Mouse (Mus musculus) hindbrain, postnatal 0 days (tissue): Measurements from ENCODE around the gene Olfr15. TPM values are rescaled to one million over a fixed set of nuclear protein-coding genes. Genes with fewer than 3 reads are reported as not detected.

Experiments
- ATAC-seq: fragments of 200-750 bp; cut with Nextera tagmentation; 2 replicates; pipeline ENCODE4 v1.8.0; 2017; ENCODE audit warnings: mild to moderate bottlenecking, moderate TSS enrichment, moderate library complexity
- DNase-seq: peaks from one replicate; pipeline ENCODE4 v3.0.0-alpha.2; 2015; ENCODE audit warnings: low spot score
- H3K27ac ChIP-seq: fragments of 300-500 bp; sonication (generic); 2 replicates; pipeline ENCODE4 v1.5.1; 2014; ENCODE audit warnings: mild to moderate bottlenecking
- H3K27me3 ChIP-seq: fragments of 300-500 bp; sonication (generic); 2 replicates; pipeline ENCODE4 v1.6.1; 2014; ENCODE audit warnings: low read length, mixed read lengths; ENCODE audit not compliant: insufficient read depth
- H3K36me3 ChIP-seq: fragments of 300-500 bp; sonication (generic); 2 replicates; pipeline ENCODE4 v1.6.1; 2014; ENCODE audit warnings: low read length, mixed read lengths; ENCODE audit not compliant: insufficient read depth
- H3K4me1 ChIP-seq: fragments of 300-500 bp; sonication (generic); 2 replicates; pipeline ENCODE4 v1.6.1; 2014; ENCODE audit warnings: antibody characterized with exemption, low read length, mixed read lengths; ENCODE audit not compliant: insufficient read depth
- H3K4me2 ChIP-seq: fragments of 300-500 bp; sonication (generic); 2 replicates; pipeline ENCODE4 v1.6.1; 2014; ENCODE audit warnings: low read depth, mild to moderate bottlenecking, low read length, moderate library complexity, mixed read lengths
- H3K4me3 ChIP-seq: fragments of 300-500 bp; sonication (generic); 2 replicates; pipeline ENCODE4 v1.5.1; 2014; ENCODE audit warnings: low read length
- H3K9ac ChIP-seq: fragments of 300-500 bp; sonication (generic); replicated peaks from 2 replicates; pipeline ENCODE4 v1.6.1; 2014; ENCODE audit warnings: mild to moderate bottlenecking, low read length, moderate library complexity, mixed read lengths
- H3K9me3 ChIP-seq: fragments of 300-500 bp; sonication (generic); 2 replicates; pipeline ENCODE4 v1.6.1; 2016; ENCODE audit warnings: low read length, mixed read lengths
- CTCF ChIP-seq: IDR thresholded peaks from 2 replicates; pipeline ENCODE4 v1.5.1; 2016; ENCODE audit warnings: antibody characterized with exemption, control low read depth, low read depth
- WGBS: fragments of 180-500 bp; shearing (Covaris S2); extraction: QIAGEN DNeasy Blood & Tissue Kit; methylation state at CpG from one replicate; pipeline ENCODE4 v1.1.7; 2014; 5-methylcytosine and 5-hydroxymethylcytosine counted together
- polyA plus RNA-seq: library from polyadenylated mRNA; unstranded; fragments of >200 nt; fragmentation: Nextera tagmentation; extraction: Ambion mirVana; gene quantifications from 2 replicates; pipeline ENCODE4 v1.2.1, GENCODE M21; 2015
- total RNA-seq: library from RNA; depleted of rRNA; stranded (reverse); fragments of >200 nt; gene quantifications from 2 replicates; pipeline ENCODE4 v1.2.3, GENCODE M21; 2014

Gene Olfr15
- total and polyA plus RNA-seq, 2 experiments from 2014 or later, result not detected

DNA sequence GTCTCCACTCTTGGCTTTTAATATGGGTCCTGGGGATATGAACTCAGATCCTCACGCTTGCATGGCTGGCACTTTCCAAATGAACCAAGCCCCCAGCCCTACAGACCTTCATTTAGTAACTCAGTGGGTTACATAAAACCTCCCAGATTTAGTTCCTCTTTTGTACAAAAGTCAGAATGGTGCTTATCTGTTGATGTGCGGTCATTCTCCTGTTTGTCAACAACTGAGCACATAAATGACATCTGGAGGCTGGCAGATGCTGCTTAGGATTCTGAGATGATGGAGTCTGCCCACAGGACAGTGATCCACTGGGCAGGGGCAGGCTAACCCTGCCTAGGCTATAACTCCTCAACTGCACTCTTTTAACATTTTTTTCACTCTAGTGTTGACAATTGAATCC lies 951 bp upstream of the Olfr15 start:
- 88% methylated on average over 2 of the region's 2 CpGs for WGBS
- Histone ChIP-seq H3K4me3 (no peak overlapping the region), H3K27ac (no peak overlapping the region), H3K9me3 (no peaks in the 10 kb centered on the region), H3K27me3 (no peaks in the 10 kb centered on the region), H3K4me2 (no peak overlapping the region), H3K9ac (no peak overlapping the region), H3K36me3 (no peaks in the 10 kb centered on the region), H3K4me1 (no peaks in the 10 kb centered on the region)
- ATAC-seq (no peak), DNase-seq (no peak)
- no peak for TF ChIP-seq CTCF

DNA sequence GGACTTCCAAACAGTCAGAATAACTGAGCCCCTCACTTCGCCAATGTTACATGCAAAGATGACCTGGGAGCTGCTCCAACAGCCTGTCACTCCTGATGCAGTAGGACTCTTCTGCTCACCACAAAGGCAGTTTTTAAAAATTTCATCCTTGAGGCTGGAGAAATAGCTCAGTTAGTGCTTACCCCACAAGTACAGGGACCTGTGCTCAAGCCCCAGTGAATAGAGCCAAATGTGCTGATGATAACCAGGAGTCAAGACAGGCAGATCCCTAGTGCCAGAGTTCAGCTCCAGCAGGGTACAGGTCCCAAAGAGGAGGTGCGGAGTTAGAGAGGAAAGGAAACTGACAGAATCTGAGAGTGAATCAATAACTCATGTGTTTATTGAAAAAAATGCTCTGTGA lies 4.8 kb downstream of the Olfr15 start:
- Histone ChIP-seq H3K27ac (no peak overlapping the region), H3K4me1 (no peaks in the 10 kb centered on the region), H3K4me2 (no peak overlapping the region), H3K9me3 (no peaks in the 10 kb centered on the region), H3K36me3 (no peaks in the 10 kb centered on the region), H3K9ac (no peak overlapping the region), H3K27me3 (no peaks in the 10 kb centered on the region), H3K4me3 (no peak overlapping the region)
- WGBS, result 74% methylated on average over 2 of the region's 2 CpGs
- DNase-seq (no peak), ATAC-seq (no peak)
- no peak for TF ChIP-seq CTCF

DNA sequence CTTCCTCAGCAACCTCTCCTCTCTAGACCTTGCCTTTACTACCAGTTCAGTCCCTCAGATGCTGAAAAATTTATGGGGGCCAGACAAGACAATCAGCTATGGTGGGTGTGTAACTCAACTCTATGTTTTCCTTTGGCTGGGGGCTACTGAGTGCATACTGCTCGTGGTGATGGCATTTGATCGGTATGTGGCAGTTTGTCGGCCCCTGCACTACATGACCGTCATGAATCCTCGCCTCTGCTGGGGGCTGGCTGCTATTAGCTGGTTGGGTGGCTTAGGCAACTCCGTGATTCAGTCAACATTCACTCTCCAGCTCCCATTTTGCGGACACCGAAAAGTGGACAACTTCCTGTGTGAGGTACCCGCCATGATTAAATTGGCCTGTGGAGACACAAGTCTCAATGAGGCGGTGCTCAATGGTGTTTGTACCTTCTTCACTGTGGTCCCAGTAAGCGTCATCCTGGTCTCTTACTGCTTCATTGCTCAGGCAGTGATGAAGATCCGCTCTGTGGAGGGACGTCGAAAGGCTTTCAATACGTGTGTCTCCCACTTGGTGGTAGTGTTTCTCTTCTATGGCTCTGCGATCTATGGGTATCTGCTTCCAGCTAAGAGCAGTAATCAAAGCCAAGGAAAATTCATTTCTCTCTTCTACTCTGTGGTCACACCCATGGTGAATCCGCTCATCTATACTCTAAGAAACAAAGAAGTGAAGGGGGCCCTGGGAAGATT lies 8.6 kb downstream of the Olfr15 start:
- 59% methylated on average over 17 of the region's 17 CpGs for WGBS
- no peaks in the 10 kb centered on the region for H3K9me3 ChIP-seq
- H3K4me2 ChIP-seq, result no peak overlapping the region
- DNase-seq (peak; percentile 48), ATAC-seq (peak; percentile 49; the same call in 1 of the 2 replicates)
- no peak overlapping the region for H3K27ac ChIP-seq
- 0 out of 2 replicates have a peak, but pooled peaks cover 2% of the 10 kb centered on the region for H3K4me1 ChIP-seq
- H3K9ac ChIP-seq, result no peak overlapping the region
- H3K36me3 ChIP-seq, result no peaks in the 10 kb centered on the region
- H3K4me3 ChIP-seq, result no peak overlapping the region
- TF ChIP-seq CTCF, result peak; percentile 60
- no peaks in the 10 kb centered on the region for H3K27me3 ChIP-seq

DNA sequence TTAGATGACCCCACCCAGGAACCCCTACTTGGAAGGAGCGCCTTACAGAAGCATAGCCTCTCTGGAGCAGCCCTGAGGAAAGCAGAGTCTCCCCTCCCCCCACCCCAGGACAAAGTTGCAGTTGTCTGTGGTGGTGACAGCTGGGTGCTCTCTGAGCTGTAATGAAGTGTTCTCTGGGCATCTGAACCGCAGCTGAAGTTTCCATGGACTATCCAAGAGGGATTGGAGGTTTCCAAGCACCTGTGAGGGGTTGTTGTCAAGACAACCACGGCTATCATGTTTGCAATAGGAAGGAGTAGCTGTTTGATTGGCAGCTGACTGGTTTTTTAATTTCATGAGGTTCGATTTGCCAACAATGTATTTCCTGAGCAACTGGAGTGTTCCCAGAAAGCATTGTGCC lies 12.3 kb downstream of the Olfr15 start:
- H3K4me3 ChIP-seq, result no peak overlapping the region
- H3K36me3 ChIP-seq, result no peaks in the 10 kb centered on the region
- ATAC-seq (peak; percentile 4; the same call in 1 of the 2 replicates), DNase-seq (peak; percentile 51)
- no peaks in the 10 kb centered on the region for H3K9me3 ChIP-seq
- no peaks in the 10 kb centered on the region for H3K27me3 ChIP-seq
- H3K4me1 ChIP-seq, result 0 out of 2 replicates have a peak, but pooled peaks cover 2% of the 10 kb centered on the region
- no peak for TF ChIP-seq CTCF
- WGBS, result 16% methylated on average over 4 of the region's 4 CpGs
- H3K27ac ChIP-seq, result no peak overlapping the region
- no peak overlapping the region for H3K9ac ChIP-seq
- no peak overlapping the region for H3K4me2 ChIP-seq

DNA sequence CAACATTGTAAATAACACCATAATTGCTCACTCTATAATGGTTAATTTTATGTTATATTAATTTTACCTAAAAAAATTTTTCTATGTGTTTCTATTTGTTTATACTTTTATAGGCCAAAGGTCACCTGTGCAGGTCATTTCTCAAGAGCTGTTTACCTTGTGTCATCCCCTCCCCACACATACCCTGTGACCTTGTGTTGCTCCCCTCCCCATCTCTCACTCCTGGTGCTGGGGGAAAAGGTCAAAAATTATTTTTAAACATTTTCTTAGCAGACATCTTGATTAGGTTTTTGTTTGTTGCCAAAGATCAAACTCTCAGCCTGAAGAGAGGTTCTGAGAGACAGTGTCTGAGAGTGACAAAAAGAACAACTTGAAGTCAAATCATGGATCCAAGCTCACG lies 13.1 kb downstream of the Olfr15 start:
- Histone ChIP-seq H3K27me3 (no peaks in the 10 kb centered on the region), H3K9me3 (no peaks in the 10 kb centered on the region), H3K36me3 (no peaks in the 10 kb centered on the region), H3K4me3 (no peak overlapping the region), H3K4me2 (no peak overlapping the region), H3K4me1 (0 out of 2 replicates have a peak, but pooled peaks cover 2% of the 10 kb centered on the region), H3K9ac (no peak overlapping the region), H3K27ac (no peak overlapping the region)
- WGBS, result 71% methylated on average over 1 of the region's 1 CpGs
- DNase-seq (no peak), ATAC-seq (no peak)
- TF ChIP-seq CTCF, result no peak

DNA sequence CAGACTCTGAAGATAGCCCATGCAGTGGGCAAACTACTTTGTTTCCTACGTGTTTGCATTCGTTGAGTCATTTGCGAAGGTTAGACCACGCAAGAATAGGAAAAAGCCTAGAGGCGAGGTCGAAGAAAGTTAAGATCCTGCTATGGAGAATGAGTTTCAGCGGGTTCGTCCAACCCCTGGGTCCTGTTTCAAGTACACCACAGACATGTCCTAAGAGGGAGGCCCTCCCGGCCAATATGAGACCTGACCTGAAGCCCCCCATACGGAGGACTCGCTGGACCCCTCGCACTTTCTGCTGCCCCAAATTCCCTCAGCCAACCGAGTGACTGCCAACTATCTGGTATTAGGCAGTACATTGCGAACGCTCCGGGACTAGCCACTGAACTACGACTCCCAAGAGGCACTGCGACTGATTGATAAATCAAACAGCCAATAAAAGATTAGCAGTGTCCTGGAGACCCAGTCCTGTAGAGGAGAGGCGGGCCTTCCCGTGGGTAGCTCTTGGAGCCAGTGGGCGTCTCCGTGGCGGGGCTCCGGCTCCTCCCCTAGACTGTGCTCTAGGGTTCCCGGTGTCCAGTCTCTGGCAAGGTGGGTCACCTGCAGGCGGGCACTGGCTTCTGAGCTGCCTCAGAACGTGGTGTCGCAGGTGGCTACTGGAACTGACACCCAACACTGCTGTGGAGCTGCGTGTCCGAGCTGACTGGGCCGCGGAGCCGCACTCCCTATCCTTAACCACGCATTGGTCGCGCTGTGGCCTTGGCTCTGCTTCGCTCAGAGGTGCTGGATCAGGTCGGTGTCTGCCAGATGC lies 16.2 kb downstream of the Olfr15 start, which contains the start of gene Zfp174:
TSS of gene Zfp174 (plus strand) at position 558 of the 808 bp plus-strand sequence.
- Histone ChIP-seq H3K27ac (0 out of 2 replicates have a peak within 1 kb of the TSS, but pooled peaks have one; percentile 41), H3K36me3 (no peaks in the 10 kb centered on the region), H3K4me3 (peak within 1 kb of the TSS; percentile 72), H3K9ac (peak within 1 kb of the TSS; percentile 59), H3K9me3 (no peaks in the 10 kb centered on the region), H3K4me1 (0 out of 2 replicates have a peak, but pooled peaks cover 2% of the 10 kb centered on the region), H3K27me3 (no peaks in the 10 kb centered on the region), H3K4me2 (peak within 1 kb of the TSS; percentile 78)
- TF ChIP-seq CTCF, result peak; percentile 39
- ATAC-seq (peak; percentile 99), DNase-seq (peak; percentile 98)
- WGBS, result 3% methylated on average over 38 of the region's 38 CpGs
